Mouse (Mus musculus) heart, adult 2 months (tissue): ENCODE results near the gene Arl3.

ENCODE experiments used
- EP300 ChIP-seq: fragments of 200-500 bp; IDR thresholded peaks from 2 replicates; pipeline ENCODE4 v1.6.1; 2011; ENCODE audit warnings: low read depth, low read length, control low read depth; ENCODE audit not compliant: insufficient read depth
- POLR2A ChIP-seq: fragments of 200-500 bp; IDR thresholded peaks from 2 replicates; pipeline ENCODE4 v1.6.1; 2011; ENCODE audit warnings: mild to moderate bottlenecking, low read depth, low read length, control low read depth; ENCODE audit not compliant: insufficient read depth

DNA sequence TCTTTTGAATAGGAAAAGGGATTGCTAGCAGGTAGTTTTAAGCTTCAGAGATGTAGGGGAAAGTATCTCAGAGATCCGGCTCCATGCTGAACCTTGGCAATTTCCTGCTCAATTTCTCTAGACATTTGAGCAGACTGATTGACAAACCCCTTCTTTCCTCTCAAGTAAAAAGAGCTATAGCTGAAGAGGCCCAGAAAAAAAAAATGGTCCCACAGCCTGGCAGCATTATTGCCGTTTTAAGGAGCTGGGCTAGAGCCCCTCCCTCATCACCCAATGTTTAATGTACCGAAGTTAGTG lies 73.5 kb downstream of the Arl3 start:
- TF ChIP-seq EP300, result no peak
- no peak; the same call in 1 of the 2 replicates for TF ChIP-seq POLR2A
